Mouse (Mus musculus) A20 (cell line): ENCODE measurements around the gene Meiob.

ENCODE experiments used
- DNase-seq: peaks from one replicate; pipeline ENCODE4 v3.0.0-alpha.2; 2011; ENCODE audit warnings: low read depth, low spot score

The Meiob gene

DNA sequence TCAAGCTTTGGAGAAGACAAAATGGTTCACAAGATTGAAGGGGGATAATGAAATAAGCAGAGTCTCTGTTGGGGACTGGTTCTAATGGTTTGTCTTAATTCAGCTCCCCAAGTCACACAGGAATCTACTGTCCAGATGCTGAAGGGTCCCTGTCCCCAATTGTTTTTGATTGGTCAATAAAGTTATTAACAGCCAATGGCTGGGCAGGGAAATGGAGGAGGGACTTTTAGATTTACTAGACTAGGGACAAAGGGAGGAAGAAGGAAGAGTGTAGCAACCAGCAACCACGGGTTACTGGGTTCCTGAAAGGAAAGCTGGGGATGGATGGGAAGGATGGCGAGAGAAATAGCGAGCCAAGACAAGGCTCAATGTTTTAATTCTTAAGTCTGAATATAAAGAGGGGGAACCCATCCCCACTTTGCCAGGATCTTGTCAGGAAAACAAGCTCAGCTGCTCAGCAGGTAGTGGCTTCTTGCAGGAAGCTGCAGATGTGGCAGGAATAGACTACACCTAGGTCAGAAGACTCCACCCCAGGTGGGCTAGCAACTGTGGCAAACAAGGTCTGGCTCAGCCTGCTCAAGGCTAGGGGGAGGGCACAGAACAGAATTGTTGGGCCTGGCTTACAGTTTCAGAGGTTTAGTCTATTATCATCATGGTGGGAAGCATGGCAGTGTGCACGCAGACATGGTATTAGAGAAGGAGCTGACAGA is 69.8 kb downstream of the Meiob start:
- no peak for DNase-seq

DNA sequence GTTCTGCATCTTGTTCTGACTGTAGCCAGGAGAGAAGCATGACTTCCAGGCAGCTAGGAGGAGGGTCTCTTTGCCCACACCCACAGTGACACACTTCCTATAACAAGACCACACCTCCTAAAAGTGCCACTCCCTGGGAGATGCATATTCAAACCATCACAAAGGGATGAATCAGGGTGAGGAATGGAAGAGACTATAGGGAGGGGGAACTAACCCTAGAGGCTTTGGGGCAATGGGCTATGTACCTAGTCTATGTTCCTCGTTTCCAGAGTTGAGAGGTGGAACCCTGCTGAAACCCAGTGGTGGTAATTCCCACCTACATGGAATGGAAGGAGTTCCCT is 70.3 kb downstream of the Meiob start:
- DNase-seq: no peak

DNA sequence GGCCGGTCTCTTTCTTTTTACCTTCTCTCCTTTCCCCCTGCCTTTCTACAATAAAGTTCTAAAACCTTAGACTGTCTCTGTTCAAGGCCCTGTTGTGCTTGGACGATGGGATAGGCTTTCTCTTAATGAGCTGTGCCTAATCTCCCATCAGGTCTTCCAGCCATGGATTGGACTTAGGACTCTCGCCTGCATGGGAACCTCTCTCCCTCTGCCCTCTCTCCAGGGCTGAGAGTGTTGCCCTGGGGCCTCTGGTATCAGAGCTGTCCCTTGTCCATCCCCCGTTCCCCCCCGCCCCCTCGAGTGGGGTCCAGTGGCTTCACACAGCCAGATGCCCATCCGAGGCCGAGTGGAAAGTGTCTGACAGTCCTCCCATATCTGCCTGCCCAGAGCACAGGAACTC is 70.9 kb downstream of the Meiob start:
- DNase-seq: no peak

DNA sequence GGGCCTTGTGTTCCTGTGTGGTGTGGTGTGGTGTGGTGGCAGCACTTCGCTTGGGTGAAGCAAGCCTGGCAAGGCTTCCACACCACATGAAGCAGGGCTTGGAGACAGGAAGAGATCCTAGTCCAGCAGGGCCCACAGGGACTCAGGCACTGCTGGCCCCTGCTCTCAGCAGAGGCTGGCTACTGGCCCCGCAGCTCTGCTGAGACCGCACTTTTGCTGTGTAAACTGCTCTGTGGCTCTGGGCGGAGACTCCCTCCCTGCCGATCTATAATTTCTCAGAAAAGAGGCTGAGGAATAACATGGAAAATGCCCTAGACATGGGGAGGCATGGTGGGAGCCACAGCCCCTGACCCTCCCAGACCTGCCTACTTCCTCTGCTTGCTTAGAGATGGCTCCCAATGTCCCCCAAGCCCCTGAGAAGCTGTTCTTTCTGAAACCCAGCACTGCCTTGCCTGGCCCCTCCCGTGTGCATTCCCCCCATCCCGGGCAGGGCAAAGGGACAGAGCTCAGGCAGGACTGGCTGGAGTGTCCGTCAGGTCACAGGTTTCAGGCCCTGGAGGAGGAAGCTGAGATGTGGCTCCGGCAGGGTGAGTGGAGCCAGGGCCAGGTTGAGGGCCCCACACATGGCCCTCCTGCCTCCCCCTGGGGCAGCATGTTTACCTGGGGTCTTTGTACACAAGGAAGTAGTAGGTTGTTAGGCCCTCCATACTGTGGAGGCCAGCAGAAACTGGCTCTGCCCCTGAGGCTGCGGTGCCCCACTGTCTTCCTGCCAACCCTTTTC is 73.4 kb downstream of the Meiob start:
- DNase-seq: no peak

DNA sequence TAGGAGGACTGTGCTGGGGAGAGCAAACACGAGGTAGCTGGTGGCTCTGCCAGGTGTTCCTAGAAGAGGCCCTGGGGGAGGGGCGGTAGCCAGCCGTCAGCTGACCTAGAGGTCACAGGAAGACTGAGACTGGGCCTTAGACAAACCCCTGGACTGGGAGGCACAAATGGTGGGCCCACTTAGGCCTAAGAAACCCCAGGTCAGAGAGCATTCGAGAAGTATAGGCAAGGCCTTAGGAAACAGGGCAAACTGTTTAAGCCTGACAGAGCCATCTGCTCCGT is 74.0 kb downstream of the Meiob start:
- DNase-seq: no peak

DNA sequence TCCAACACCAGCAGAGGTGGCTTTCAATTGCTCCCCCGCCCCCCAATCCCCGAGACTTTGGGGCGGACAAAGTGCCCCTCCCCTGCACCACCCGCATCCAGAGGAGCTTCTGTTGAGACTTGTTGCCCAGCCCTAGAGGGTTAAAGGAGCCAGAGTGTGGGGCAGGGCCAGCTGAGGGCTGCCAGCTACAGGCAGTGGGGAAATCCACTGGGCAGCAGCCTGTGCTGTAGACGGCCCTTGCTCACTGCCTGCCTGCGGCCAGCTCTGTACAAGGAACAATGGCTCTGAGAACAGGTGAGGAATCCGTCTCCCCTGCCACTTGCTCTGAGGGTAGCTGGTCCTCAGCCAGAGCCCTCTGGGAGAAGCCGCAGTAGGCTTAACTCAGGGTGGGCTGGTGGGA is 74.4 kb downstream of the Meiob start:
- no peak for DNase-seq

DNA sequence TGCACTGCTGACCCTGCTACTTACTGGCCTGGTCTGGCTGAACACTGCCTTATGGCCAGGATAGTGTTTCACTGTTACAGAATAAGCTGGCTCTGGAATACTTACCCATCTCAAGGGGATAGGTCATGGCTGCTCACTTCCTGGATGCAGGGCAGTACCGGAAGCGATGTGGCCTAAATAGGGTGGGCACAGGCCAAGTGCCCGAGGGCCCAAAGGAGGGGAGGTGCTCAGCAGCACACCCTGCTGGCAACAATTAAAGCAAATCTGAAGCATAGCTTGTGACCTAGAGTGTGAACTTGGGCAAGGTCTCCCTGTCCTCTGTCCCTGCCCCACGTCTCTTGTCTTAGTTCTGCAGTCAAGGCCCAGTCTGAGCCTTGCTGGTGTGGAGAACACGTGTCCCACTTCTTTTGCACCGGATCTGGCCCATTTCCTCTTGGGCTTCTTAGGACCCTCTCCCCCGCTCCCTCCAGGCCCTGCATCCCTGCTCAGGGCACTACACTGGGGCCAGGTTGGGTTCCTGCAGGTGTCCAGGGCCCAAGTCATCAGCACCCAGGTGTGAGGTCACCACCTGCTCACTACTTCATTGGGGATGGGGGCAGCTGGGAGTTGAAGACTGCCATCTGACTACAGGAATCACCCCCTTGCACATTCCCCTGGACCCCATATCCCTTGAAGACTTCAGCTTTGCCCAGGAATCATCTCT is 77.8 kb downstream of the Meiob start:
- peak; percentile 59 for DNase-seq

DNA sequence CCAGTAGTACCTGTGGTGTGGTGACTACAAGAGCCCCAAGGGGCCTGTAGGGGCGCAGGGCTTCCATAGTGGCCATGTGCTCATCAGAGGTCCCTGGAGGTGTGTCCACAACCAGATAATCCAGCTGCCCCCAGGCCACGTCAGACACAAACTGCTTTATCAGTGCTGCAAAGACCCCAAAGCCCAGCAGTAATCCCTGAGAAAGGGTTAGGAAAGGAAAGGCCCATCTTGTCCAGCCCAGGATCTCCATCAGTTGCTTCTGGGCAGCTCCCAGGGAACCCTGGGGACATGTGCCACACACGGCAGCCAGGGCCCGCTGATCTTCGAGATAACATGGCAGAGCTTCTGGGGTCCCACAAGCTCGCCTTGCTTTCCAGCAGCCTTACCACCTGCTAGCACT is 80.3 kb downstream of the Meiob start:
- DNase-seq: no peak

DNA sequence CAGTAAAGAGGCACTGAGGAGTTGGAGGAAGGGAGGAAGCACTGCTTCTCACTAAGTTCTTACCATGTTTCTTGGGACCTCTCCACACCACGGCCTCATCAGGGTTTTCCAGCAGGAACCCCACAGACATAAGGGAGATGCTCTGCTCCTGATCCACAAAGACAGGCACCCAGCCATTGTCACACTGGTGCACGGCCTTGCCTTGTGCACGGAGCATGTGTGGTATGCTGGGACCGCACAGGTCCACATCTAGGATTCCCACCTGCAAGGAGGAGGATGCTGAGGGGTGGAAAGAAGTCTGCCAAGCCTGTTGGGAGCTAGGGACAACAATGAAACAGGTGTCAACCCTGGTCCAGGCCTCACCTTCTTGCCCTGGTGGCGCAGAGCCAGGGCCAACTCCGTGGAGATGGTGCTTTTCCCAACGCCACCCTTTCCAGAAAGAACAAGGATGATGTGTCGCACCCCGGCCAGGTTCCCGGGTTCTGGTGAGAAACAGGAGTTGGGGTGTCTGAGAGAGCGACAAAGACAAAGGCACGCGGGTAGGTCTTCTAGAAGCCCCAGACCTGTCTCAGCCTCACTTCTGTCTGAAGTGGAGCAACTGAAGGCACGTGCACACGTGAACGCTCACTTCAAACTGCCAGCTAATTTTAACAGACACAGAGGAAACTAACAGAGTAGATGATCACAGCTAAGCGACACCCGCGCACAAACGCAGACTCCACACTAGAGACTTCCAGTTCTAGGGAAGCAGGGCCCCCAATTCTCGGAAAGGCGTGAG is 81.5 kb downstream of the Meiob start:
- DNase-seq: no peak

DNA sequence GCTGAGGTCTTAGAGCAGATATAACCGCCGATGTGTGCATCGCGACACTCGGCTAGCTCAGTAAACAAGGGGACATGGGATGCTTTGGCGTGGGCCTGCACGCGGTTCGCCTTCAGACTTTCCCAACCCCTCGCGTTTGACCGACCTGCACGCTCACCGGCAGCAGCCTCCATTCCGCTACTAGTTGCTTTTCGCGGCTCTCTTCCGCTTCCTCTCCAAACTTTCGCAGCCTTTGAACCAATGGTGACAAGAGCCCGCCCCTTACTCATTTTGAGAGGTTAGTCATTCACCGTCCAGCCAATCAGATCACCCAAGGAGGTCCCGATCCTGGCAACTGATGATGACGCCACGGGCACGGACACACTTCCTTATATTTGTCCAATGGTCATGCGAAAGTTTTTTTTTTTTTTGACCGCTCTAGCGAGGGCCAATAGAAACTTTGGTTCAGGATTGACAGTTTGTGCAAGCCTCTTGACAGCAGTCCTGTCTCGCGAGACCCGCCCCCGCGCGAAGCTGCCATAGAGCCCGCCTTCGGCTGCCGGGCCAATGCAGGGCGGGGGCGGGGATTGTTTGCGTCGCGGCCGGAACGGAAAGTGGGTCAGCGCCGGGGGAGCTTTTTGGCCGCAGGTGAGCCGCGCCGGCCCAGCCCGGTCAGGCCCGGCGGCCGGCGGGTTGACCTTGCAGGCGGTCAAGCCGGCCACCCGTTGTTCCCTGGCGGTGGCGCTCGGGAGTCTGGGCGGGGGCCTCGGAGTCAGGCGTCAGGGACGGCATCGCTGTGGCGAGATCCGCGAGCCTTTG is 82.2 kb downstream of the Meiob start, which contains the start of the genes Nubp2 and Spsb3:
Gene Nubp2 (minus strand): TSS at position 216 of the 798 bp plus-strand sequence.
Gene Spsb3 (plus strand): TSS at position 510 of the 798 bp plus-strand sequence.
- peak; percentile 97 for DNase-seq

DNA sequence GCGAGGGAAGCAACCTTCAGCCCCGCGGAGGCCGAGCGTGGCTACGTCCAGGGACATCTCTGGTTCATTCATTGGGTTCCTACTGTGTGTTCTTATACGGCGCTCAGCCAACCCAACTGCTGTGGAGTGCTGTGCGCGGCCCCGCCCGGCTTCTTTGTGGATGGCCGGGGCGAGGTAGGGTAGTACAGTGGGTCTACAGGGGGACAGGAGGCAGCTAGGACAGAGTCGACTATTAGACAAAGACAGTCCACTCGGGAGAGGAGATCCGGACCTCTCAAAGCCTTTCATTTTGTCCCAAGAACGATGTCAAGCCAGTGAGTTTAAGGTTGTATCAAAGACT is 82.8 kb downstream of the Meiob start:
- no peak for DNase-seq

DNA sequence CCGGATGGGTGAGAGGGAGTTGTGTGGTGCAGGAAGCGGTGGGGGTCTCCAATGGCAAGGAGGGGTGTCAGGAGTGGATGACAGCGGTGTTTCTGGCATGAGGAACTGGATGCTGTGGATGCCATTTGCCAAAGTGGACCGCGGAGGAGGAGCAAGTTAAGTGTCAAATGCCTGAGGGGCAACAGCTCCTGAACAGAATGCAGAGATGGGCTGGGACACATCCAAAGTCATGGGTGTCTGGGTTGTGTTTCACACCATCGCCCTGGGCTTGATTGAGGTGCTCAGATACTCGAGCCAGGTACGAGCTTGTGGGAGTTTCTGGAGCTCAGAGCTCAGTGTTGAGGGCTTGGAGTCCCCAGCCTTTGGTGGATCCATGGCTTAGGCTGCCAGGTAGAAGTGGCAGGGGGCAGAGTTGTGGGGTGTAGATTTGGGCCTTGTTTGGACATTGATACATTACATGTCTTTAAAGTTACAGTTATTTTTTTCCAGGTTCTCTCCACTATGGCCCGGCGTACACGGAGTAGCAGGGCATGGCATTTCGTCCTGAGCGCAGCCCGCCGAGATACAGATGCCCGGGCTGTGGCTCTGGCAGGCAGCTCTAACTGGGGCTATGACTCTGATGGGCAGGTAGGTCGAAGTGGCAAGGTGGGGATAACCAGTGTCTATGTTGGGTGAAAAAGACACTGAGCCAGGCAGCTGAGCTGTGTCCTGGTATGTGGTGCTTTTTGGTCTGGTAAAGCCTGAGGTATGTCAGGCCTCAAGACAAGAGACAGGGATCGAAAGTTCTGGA is 83.4 kb downstream of the Meiob start:
- no peak for DNase-seq

DNA sequence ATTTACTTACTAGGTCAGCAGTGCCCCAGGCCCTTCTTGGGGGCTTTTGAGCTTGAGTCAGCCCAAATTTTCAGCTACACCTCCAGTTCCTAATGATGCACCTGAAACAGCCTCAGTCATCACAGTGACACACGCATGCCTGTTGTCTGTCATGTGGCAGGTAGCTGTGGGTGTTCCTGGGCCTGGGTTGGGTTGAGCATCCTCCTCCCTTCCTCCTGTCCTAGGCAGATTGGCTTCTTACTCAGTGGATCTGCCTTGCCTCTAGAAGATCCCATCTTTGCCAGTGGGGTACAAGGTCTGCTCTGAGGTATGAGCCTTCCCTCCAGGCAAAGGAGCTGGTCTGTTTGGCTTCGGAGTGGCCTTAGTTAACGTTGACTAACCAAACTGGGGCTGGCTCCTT is 84.8 kb downstream of the Meiob start:
- no peak for DNase-seq
